Comparison of ENCODE assay signal across 15 mouse cellular contexts in the genomic region with DNA sequence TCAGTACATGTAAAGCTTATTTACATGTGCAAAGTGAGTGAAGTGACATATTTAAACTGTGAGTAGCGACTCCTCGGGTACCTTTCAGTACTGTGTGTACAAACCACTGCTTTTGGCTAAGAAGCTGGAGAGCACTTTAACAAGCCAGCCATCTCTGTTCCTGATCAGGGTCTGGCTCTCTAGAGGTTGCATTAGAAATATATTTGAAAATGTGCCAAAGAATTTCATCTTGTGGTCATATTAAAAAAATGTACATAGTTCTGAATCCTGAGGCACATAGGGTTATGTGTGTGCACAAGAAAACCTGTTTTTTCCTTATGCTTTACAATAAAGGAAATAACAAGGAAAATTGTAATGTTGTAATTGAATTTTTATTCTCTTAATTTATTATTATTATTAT.
"Had no signal": no experiment of that assay in that cellular context is flagged by ENCODE, and none has a peak within 500 bp of the region (broad histone marks: within the 10 kb centered on the region; RNA-seq: fewer than 3 reads in every experiment).

No protein-coding gene starts in this region.

- ATAC-seq: liver, embryonic 12.5 days; midbrain, embryonic 13.5 days; midbrain, embryonic 15.5 days had no signal

- H3K9me3 ChIP-seq: liver, embryonic 12.5 days; lung, embryonic 15.5 days; midbrain, embryonic 13.5 days; midbrain, embryonic 15.5 days; neural tube, embryonic 12.5 days; stomach, embryonic 15.5 days had no signal

- H3K4me3 ChIP-seq: liver, embryonic 12.5 days; lung, embryonic 15.5 days; midbrain, embryonic 13.5 days; midbrain, embryonic 15.5 days; neural tube, embryonic 12.5 days; stomach, embryonic 15.5 days had no signal

- H3K27me3 ChIP-seq: liver, embryonic 12.5 days; lung, embryonic 15.5 days; midbrain, embryonic 13.5 days; midbrain, embryonic 15.5 days; neural tube, embryonic 12.5 days; stomach, embryonic 15.5 days had no signal

- H3K4me2 ChIP-seq: liver, embryonic 12.5 days; lung, embryonic 15.5 days; midbrain, embryonic 11.5 days; midbrain, embryonic 13.5 days; midbrain, embryonic 15.5 days; neural tube, embryonic 12.5 days; stomach, embryonic 15.5 days had no signal

- H3K4me1 ChIP-seq: liver, embryonic 12.5 days; lung, embryonic 15.5 days; midbrain, embryonic 13.5 days; midbrain, embryonic 15.5 days; neural tube, embryonic 12.5 days; stomach, embryonic 15.5 days had no signal

- H3K9ac ChIP-seq: liver, embryonic 12.5 days; liver, embryonic 14.5 days; lung, embryonic 15.5 days; midbrain, embryonic 13.5 days; midbrain, embryonic 15.5 days; neural tube, embryonic 12.5 days; stomach, embryonic 15.5 days had no signal

- H3K27ac ChIP-seq: liver, embryonic 12.5 days; liver, embryonic 14.5 days; lung, embryonic 15.5 days; midbrain, embryonic 13.5 days; midbrain, embryonic 15.5 days; neural tube, embryonic 12.5 days; stomach, embryonic 15.5 days; stomach, postnatal 0 days had no signal

- H3K36me3 ChIP-seq: lung, embryonic 15.5 days had no signal

- DNase-seq: lung, adult 2 months; lung, postnatal 14 days; lung, postnatal 4 days; right cerebral cortex, postnatal 14 days; thymus, postnatal 25 days; thymus, postnatal 4 days had no signal
